Mouse (Mus musculus) heart, adult 8-10 months (tissue): ENCODE data around the gene Tubb2b. TPM values are rescaled to one million over a fixed set of nuclear protein-coding genes. Genes with fewer than 3 reads are reported as not detected.

Experiments
- total RNA-seq, 4 experiments: library from RNA; stranded (reverse); gene quantifications; 2 replicates each; pipeline ENCODE4 v1.2.4; 2022

Tubb2b gene
- total RNA-seq, 4 experiments from 2014 or later: 2.3 to 5.9 (median 4.3) TPM

Other genes with a start within 250 kb of the Tubb2b start
- gene Serpinb6c, start 224.8 kb downstream of the Tubb2b start, total RNA-seq: not detected
- gene Nqo2, start 165.8 kb downstream of the Tubb2b start, total RNA-seq: 10 to 100 TPM; 34.4 to 45.1 (median 42.8) TPM
- gene Ripk1, start 128.1 kb downstream of the Tubb2b start, total RNA-seq: 1 to 10 TPM; 5.5 to 7.9 (median 6.0) TPM
- gene Serpinb6a, start 127.7 kb downstream of the Tubb2b start, total RNA-seq: 100 to 1,000 TPM; 121 to 132 (median 127) TPM
- 10 to 100 TPM; 39.1 to 47.7 (median 43.9) TPM for gene Bphl, start 92.9 kb downstream of the Tubb2b start, total RNA-seq
- gene Tubb2a, start 52.5 kb downstream of the Tubb2b start, total RNA-seq: 10 to 100 TPM; 29.1 to 49.7 (median 41.1) TPM
- 10 to 100 TPM; 24.7 to 33.2 (median 31.3) TPM for gene Psmg4, start 32.5 kb upstream of the Tubb2b start, total RNA-seq
- 10 to 100 TPM in 2 of 4 experiments, 1 to 10 TPM in 2; 8.8 to 12.5 (median 10.9) TPM for gene Slc22a23, start 214.7 kb upstream of the Tubb2b start, total RNA-seq